21 mouse cellular contexts compared by ENCODE assay signal in genomic region chr5:44543472-44544132, GRCm38 (mm10).
DNase-seq lines count a peak whose midpoint lies in the region; ATAC-seq lines count a peak whose summit lies in the region.
"Had no signal": no experiment of that assay in that cellular context is flagged by ENCODE, and none has a peak within 500 bp of the region (broad histone marks: within the 10 kb centered on the region; RNA-seq: fewer than 3 reads in every experiment).

No protein-coding gene starts in this region.

- no peak overlapping the region for H3K4me2 ChIP-seq in kidney, embryonic 14.5 days (replicated peaks; ENCODE audit: low read depth, low read length)
- H3K4me2 ChIP-seq in kidney, embryonic 16.5 days (replicated peaks; ENCODE audit: low read depth, low read length), result no peak overlapping the region
- H3K4me2 ChIP-seq: embryonic facial prominence, embryonic 12.5 days; embryonic facial prominence, embryonic 15.5 days; forebrain, embryonic 12.5 days had no signal

- no peak overlapping the region for H3K4me3 ChIP-seq in kidney, embryonic 14.5 days (ENCODE audit: low read length)
- H3K4me3 ChIP-seq in kidney, embryonic 16.5 days (ENCODE audit: low read length), result no peak overlapping the region
- H3K4me3 ChIP-seq: embryonic facial prominence, embryonic 12.5 days; embryonic facial prominence, embryonic 15.5 days; erythroblast, embryonic 14.5 days; forebrain, embryonic 10.5 days; forebrain, embryonic 12.5 days had no signal

- WGBS in kidney, embryonic 14.5 days, result 65% methylated on average over 2 of the region's 2 CpGs
- 68% methylated on average over 2 of the region's 2 CpGs for WGBS in kidney, embryonic 16.5 days

- peak; percentile 71 for ATAC-seq in kidney, embryonic 14.5 days (ENCODE audit: low FRiP score, low TSS enrichment)
- ATAC-seq in kidney, embryonic 16.5 days (ENCODE audit: low FRiP score, low TSS enrichment), result peak; percentile 85
- ATAC-seq: forebrain, embryonic 14.5 days; forebrain, embryonic 16.5 days had no signal

- DNase-seq in kidney, adult 8-10 months, result no peak
- DNase-seq in kidney, postnatal 25 days, result no peak
- DNase-seq: adrenal gland, adult 2 months; adrenal gland, postnatal 10 days; adrenal gland, postnatal 25 days; cerebellum, adult 11 months; cerebellum, adult 18-20 months; cerebellum, adult 8-10 months; cerebellum, adult 9-11 months; cerebellum, postnatal 14 days; cerebellum, postnatal 36 days; embryo, embryonic 11 days had no signal

- no peaks in the 10 kb centered on the region for H3K9me3 ChIP-seq in kidney, embryonic 14.5 days (ENCODE audit: control insufficient read depth, low read length)
- no peaks in the 10 kb centered on the region for H3K9me3 ChIP-seq in kidney, embryonic 16.5 days (ENCODE audit: low read length)
- H3K9me3 ChIP-seq: embryonic facial prominence, embryonic 12.5 days; embryonic facial prominence, embryonic 15.5 days; forebrain, embryonic 10.5 days; forebrain, embryonic 12.5 days had no signal

- no peaks in the 10 kb centered on the region; the same call in 1 of the 2 replicates for H3K4me1 ChIP-seq in kidney, embryonic 14.5 days (ENCODE audit: control insufficient read depth, insufficient read depth, low read length)
- H3K4me1 ChIP-seq in kidney, embryonic 16.5 days (ENCODE audit: insufficient read depth, low read length), result 0 out of 2 replicates have a peak, but pooled peaks cover 3% of the 10 kb centered on the region
- H3K4me1 ChIP-seq: embryonic facial prominence, embryonic 15.5 days had no signal

- no peaks in the 10 kb centered on the region for H3K36me3 ChIP-seq in kidney, embryonic 14.5 days (ENCODE audit: control insufficient read depth, insufficient read depth, low read length)
- H3K36me3 ChIP-seq in kidney, embryonic 16.5 days (ENCODE audit: insufficient read depth, low read length), result no peaks in the 10 kb centered on the region
- H3K36me3 ChIP-seq: embryonic facial prominence, embryonic 12.5 days; embryonic facial prominence, embryonic 15.5 days; forebrain, embryonic 10.5 days; forebrain, embryonic 12.5 days had no signal

- H3K9ac ChIP-seq in kidney, embryonic 14.5 days (ENCODE audit: low read depth, low read length), result no peak overlapping the region
- no peak overlapping the region for H3K9ac ChIP-seq in kidney, embryonic 16.5 days (replicated peaks; ENCODE audit: low read length)
- H3K9ac ChIP-seq: embryonic facial prominence, embryonic 12.5 days; embryonic facial prominence, embryonic 15.5 days; forebrain, embryonic 12.5 days had no signal

- H3K27ac ChIP-seq in kidney, embryonic 14.5 days (ENCODE audit: low read depth, low read length), result peak overlapping the region; percentile 82; the same call in 1 of the 2 replicates
- peak overlapping the region; percentile 88 for H3K27ac ChIP-seq in kidney, embryonic 16.5 days (ENCODE audit: low read length)
- H3K27ac ChIP-seq: embryonic facial prominence, embryonic 12.5 days; embryonic facial prominence, embryonic 15.5 days; forebrain, embryonic 10.5 days; forebrain, embryonic 12.5 days had no signal

- H3K27me3 ChIP-seq in kidney, embryonic 14.5 days (ENCODE audit: control insufficient read depth, insufficient read depth, low read length), result no peaks in the 10 kb centered on the region
- H3K27me3 ChIP-seq in kidney, embryonic 16.5 days (ENCODE audit: insufficient read depth, low read length), result no peaks in the 10 kb centered on the region
- H3K27me3 ChIP-seq: embryonic facial prominence, embryonic 12.5 days; embryonic facial prominence, embryonic 15.5 days; forebrain, embryonic 12.5 days had no signal
